Mouse (Mus musculus): Measurements from ENCODE around the gene Atp5d.

- no peak for TF ChIP-seq CTCF (IDR thresholded peaks at IDR 0.05; ENCODE audit: low read depth, low read length)
- no peak for TF ChIP-seq POLR2AphosphoS5 (IDR thresholded peaks at IDR 0.05; ENCODE audit: insufficient replicate concordance, low read depth, low read length)
These were observed 10.5 kb upstream of the Atp5d start for GRCm38 (mm10) chr10:80127920-80128319.

Data from G1E (cell line).